Mouse (Mus musculus): Measurements from ENCODE around the gene Toe1. TPM values are rescaled to one million over a fixed set of nuclear protein-coding genes. Genes with fewer than 3 reads are reported as not detected.

Gene Toe1
- total RNA-seq, 2 experiments from 2014 or later, result 24.4 to 39.7 TPM

DNA sequence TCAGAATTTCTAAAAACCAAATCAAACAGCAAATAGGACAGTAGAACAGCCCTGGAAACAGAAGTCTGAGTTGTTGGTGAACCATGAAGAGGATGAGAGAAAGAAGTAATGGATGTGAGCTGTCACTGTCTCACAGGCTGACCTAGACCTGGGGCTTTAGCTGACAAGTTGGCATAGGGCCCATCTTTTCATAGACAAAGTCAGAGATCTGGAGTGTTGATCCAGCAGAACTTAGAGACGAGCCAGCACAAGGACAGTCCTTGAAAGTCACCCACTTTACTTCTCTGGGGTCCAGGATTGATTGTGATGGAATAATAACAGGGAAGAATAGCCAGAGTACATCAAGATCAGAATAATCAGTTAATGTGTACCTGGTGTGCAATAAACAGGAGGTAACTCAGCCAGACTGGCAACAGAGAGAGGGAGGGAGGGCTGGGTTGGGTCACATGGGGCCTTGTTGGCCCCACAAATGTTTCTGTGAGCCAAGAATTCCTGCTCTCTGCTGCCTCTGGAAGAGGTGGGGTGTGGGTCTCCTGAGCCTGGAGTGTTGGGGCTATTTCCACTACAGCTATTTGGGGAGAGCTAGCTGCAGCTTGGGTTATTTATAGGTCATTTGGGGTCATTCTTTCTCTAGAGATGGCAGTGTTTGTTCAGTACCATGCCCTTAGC is 10.9 kb downstream of the Toe1 start:
- ATAC-seq (replicated peaks; ENCODE audit: poor library complexity, severe bottlenecking), result no peak

DNA sequence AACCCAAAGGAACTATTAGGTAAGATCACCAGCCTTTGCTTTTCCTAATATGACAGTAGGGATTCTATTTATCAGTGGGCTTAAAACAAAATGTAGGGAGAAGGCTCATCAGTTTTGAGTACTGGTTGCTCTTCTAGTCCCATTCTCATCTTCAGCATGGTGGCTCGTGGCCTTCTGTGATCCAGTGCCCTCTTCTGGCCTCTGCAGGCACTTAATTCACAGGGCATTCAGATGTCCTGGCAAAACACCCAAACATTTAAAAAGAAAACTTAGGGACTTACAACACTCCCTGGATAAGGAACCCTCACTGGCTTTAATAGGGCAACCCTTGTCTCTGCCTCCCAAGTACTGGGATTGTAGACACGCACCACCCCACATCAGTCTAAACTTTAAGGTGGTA is 13.2 kb downstream of the Toe1 start:
- no peak for ATAC-seq (replicated peaks; ENCODE audit: poor library complexity, severe bottlenecking)

DNA sequence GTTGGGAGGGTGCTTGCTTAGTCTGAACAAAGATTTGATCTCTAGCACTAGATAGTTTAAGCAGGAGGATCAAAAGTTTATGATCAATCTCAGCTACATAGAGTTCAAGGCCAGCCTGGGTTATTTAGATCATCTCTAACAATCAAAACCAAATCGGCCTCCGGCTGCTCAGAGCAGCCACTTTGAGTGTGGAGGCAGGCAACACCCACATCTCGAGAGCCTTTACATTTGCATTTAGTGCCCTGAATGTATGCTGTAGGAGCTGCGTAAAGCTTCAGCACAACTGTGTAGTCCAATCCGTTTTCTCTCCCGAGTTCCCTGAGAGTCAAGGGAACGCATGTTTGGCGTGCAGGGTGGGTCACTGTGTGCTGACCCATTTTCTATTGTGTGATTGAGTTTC is 15.0 kb downstream of the Toe1 start:
- ATAC-seq (replicated peaks; ENCODE audit: poor library complexity, severe bottlenecking), result no peak

DNA sequence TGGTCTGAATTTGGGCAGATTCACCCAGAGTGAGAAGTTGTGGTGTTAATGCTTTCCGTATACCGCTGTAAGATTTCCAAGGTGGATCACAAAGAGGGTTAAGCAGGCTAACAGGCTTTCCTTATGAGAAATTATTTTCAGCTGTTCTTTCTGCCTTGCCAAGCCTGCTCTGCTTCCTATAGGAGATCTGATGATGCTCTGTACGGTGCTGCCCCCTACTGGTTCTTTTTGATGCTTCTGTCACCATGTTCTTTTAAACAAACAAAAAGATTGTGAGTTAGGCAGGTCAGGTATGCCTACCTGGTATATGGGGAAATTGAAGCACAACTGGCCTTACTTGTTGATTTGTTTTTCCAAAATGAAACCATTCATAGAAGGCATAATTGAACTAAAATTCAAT is 18.5 kb downstream of the Toe1 start:
- ATAC-seq (replicated peaks; ENCODE audit: poor library complexity, severe bottlenecking), result peak; percentile 64

DNA sequence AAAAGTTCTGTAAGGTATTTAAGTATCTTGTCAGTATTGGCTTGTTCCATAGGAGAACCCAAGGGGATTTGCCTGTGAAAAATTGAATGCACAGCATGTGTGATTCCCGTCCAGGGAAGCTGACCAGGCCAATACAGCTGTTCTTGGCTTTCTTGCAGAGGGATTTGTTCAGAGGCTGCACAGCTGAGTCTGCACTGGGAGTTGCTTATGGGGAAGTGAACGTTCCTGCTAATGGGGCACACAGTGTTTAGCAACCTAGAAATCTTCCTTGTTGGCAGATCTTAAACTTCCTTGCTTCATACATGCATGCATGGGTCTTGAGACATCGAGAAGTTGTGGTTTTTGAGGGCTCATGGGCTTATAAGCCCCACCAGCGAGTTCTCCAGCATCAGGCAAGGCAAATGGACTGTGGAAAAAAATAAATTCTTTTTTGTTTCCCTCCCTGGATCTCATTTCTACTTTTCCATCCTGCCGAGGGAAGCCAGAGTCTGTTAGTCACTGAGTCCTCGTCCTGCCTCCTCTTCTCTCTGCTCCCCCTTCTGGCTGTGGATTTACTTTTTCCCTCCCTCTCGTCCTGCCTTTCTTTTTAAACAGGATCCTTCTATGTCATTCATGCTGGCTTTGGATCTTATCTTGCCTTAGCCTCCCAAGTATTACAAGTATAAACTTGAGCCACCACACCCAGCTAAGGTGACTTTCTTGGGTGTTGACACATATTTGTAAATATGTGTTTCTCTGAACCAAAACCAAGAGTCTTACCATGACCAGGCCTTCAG is 19.3 kb downstream of the Toe1 start:
- peak; percentile 99 for ATAC-seq (replicated peaks; ENCODE audit: poor library complexity, severe bottlenecking)

DNA sequence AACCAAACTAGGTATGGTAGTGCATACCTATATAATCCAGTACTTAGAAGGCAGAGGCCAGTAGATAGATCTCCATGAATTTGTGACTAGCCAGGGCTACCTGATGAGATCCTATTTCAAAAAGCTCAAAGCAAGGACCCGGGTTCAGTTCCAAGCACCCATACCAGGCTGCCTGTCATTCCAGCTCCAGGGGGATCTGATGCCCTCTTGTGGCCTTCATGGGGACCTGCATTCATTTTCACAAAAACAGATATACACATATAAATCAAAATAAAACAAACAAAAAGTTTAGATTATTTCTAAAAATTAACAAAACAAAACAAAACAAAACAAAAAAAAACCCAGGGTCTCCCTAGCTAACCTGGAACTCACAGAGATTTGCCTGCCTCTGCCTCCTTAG is 20.9 kb downstream of the Toe1 start:
- no peak for ATAC-seq (replicated peaks; ENCODE audit: poor library complexity, severe bottlenecking)

DNA sequence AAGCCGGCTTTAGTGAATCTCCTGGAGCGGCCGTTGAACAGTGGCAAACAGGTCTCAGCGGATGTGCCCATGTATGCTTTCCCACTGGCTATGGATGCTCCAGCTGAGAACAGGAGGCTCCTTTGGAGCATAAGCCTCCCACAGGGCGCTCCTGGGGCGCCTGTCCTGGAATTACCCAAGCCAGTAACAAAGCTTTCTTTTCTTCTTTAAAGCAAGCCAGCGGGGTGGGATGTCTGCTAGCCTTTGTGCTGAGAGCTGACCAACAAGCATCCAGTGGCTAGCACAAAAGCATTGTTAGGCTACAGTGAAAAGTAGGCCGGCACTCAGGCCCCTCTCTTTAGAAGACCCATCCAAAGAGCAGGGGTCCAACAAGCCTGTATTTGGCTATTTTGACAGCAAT is 25.3 kb downstream of the Toe1 start:
- no peak for ATAC-seq (replicated peaks; ENCODE audit: poor library complexity, severe bottlenecking)

DNA sequence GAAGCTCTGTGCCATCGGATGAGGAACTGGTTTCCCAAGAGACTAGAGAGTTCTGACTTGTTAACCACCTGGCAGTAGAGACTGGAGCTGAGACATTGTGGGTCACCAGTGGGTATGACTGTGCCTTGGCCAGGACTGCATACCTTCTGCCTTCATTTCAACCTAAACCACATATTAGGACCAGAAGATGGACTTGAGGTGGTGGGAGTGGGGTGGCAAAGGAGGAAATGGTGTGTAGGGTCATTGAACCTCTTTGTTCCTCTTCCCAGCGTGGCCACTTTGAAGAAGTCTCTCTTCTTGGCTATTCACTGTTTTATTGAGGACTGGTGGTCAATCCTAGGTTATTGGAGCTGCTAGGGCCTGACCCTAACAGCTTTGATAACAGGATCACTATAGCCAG is 26.1 kb downstream of the Toe1 start:
- ATAC-seq (replicated peaks; ENCODE audit: poor library complexity, severe bottlenecking), result peak; percentile 53

DNA sequence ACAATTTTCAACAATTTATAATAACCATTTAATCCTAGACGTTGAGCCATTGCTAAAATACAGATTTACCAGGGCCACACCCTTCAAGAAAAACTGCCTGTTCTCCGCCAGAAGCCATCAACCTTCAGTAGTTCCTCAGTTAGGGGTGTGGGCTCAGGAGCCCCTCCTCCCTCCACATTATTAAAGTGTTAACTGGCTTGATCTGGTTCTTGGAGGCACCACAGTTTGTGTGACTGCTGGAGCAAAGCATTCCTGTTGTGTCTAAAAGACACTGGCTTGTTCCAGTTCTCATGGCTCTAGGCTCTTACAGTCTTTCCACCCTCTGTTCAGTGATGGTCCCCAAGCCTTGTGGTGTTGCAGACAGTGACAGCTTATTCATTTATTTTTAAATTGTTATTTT is 26.9 kb downstream of the Toe1 start:
- ATAC-seq (replicated peaks; ENCODE audit: poor library complexity, severe bottlenecking), result no peak

DNA sequence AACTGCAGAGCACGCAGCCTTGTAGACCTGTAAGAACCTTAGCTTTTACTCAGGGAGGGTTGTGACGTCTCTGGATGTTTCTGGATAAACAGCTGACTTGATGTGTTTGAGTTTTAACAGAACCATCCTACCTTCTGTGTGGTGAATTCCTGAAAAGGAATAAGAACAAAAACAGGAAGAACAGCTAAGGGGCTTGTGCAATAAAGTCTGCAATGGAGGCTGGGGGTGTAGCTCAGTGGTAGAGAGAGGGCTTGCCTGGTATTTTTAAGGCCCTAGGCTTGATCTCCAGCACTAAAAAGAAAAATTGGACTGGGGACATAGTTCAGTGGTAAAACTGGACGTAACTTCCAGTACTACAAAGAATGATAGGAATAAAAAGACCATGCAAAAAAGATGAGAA is 30.4 kb downstream of the Toe1 start:
- peak; percentile 85 for ATAC-seq (replicated peaks; ENCODE audit: poor library complexity, severe bottlenecking)

DNA sequence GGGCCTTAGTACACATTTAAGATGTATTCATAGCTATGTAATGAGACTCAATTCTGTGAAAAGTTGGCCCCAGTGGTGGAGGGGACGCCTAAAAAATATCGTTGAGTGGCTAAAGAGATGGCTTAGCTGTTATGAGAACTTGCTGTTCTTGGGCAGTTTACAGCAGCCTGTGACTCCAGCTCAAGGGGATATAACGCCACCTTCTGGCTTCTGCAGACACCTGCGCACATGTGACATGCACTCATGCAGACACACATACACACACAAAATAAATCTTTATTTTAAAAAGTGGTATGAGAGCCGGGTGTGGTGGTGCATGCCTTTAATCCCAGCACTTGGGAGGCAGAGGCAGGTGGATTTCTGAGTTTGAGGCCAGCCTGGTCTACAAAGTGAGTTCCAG is 31.0 kb downstream of the Toe1 start:
- no peak for ATAC-seq (replicated peaks; ENCODE audit: poor library complexity, severe bottlenecking)

DNA sequence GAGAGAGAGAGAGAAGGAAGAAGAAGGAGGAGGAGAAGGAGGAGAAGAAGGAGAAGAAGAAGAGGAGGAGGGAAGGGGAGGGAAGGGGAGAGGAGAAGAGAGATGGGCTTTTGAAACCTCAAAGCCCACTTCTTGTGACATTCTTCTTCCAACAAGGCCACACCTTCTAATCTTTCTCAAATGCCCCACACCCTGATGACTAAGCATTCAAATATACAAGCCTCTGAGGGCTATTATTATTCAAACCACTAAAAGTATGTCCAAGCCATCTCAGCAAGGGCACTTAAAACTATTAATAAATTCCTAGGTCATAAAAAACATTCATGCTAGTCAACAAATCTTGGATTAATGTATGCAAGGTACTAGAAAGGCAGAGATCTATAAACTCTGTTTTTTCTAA is 38.4 kb downstream of the Toe1 start:
- no peak for ATAC-seq (replicated peaks; ENCODE audit: poor library complexity, severe bottlenecking)

DNA sequence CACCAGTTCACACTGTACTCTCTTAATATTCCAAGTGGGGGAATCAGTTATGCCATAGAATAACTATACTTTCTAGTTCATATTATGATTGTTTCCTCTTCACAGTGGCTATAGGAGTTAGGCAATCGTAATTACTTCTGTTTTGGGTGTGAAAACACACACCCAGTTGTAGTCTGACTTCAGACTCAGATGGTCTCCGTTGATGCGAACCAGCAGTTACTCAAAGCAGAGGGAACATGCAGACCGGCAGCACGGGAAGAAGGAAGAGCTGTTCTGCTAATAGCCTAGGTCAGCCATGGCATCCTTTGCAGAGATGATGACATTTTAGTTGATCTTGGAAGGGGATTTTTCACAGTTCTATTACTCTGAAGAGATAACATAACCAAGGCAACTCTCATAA is 38.9 kb downstream of the Toe1 start:
- peak; percentile 42 for ATAC-seq (replicated peaks; ENCODE audit: poor library complexity, severe bottlenecking)

DNA sequence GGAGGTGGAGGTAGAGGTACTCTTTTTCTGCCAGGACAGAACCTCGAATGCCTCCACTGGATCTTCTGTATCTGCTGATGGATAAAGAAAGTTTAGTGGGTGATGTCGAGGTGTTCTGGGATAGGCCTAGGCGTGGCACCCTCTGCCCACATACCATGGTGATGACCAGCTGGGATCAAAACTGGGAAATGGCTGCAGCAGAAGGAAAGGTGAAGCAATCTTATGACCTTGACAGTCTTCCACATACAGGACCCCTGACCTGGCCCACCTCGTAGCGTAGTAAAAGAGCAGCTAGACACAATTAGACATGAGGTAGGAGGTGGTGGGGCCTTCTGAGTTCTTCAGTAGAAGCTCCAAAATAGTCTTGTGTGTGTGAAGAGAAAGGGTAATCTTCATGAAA is 43.4 kb downstream of the Toe1 start:
- ATAC-seq (replicated peaks; ENCODE audit: poor library complexity, severe bottlenecking), result no peak

DNA sequence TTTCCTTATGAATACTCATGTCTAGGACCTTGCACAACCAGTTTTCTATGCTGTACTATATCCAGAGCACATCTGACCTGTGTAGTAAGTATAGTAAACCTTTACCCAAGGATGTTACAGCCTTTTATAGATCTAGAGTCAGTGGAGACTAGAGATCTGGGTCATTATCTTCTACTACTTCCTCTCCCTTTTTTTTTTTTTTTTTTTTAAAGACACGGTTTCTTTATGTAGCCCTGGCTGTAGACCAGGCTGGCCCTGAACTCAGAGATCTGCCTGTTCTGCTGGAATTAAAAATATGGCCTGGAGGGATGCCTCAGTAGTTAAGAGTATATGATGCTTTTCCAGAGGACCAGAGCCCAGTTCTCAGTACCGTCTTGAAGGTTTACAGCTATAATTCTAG is 45.5 kb downstream of the Toe1 start:
- ATAC-seq (replicated peaks; ENCODE audit: poor library complexity, severe bottlenecking), result no peak

DNA sequence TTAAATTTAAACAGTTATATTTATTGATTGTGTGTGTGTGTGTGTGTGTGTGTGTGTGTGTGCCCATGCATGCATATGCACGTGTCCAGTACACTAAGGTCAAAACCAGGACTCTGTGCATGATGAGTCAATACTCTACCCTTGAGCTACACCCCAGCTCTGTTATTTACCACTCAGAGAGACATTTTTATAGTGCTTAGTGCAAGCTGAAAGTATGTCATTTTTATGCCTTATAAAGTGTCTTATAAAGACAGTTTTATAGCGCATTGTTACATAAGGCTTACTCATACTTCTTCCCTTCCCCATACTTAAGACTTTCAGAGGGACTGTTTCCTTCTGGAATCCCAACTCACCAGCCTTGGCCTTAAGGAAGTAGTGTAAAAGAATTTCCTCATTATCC is 57.7 kb downstream of the Toe1 start:
- no peak for ATAC-seq (replicated peaks; ENCODE audit: poor library complexity, severe bottlenecking)

Other genes with a start within 250 kb of the Toe1 start
- gene Gpbp1l1, start 250.0 kb downstream of the Toe1 start, total RNA-seq (2014; fragmentation: Nextera tagmentation), result 54.0 and 64.3 TPM in 2 replicates
- gene Gpbp1l1, start 250.0 kb downstream of the Toe1 start, total RNA-seq (2017), result 125 and 148 TPM in 2 replicates
- gene Ccdc17, start 211.0 kb downstream of the Toe1 start, total RNA-seq (2014; fragmentation: Nextera tagmentation), result 11.4 TPM in 1 of 2 replicates, not detected in the other
- gene Ccdc17, start 211.0 kb downstream of the Toe1 start, total RNA-seq (2017), result 0.26 and 0.43 TPM in 2 replicates
- 190 and 192 TPM in 2 replicates for gene Nasp, start 179.7 kb downstream of the Toe1 start, total RNA-seq (2014; fragmentation: Nextera tagmentation)
- gene Nasp, start 179.7 kb downstream of the Toe1 start, total RNA-seq (2017), result 397 and 446 TPM in 2 replicates
- gene Akr1a1, start 156.0 kb downstream of the Toe1 start, total RNA-seq (2014; fragmentation: Nextera tagmentation), result 398 and 454 TPM in 2 replicates
- gene Akr1a1, start 156.0 kb downstream of the Toe1 start, total RNA-seq (2017), result 580 and 694 TPM in 2 replicates
- 255 and 303 TPM in 2 replicates for gene Prdx1, start 122.1 kb downstream of the Toe1 start, total RNA-seq (2014; fragmentation: Nextera tagmentation)
- gene Prdx1, start 122.1 kb downstream of the Toe1 start, total RNA-seq (2017), result 264 and 283 TPM in 2 replicates
- 31.0 and 32.4 TPM in 2 replicates for gene Mmachc, start 99.2 kb downstream of the Toe1 start, total RNA-seq (2014; fragmentation: Nextera tagmentation)
- 19.2 and 27.0 TPM in 2 replicates for gene Mmachc, start 99.2 kb downstream of the Toe1 start, total RNA-seq (2017)
- 47.8 and 66.8 TPM in 2 replicates for gene Ccdc163, start 99.1 kb downstream of the Toe1 start, total RNA-seq (2014; fragmentation: Nextera tagmentation)
- gene Ccdc163, start 99.1 kb downstream of the Toe1 start, total RNA-seq (2017), result 13.6 and 18.8 TPM in 2 replicates
- gene Tesk2, start 86.7 kb downstream of the Toe1 start, total RNA-seq (2014; fragmentation: Nextera tagmentation), result 7.3 and 9.3 TPM in 2 replicates
- 7.3 and 11.1 TPM in 2 replicates for gene Tesk2, start 86.7 kb downstream of the Toe1 start, total RNA-seq (2017)
- 13.0 and 17.2 TPM in 2 replicates for gene Mutyh, start 83 bp upstream of the Toe1 start, total RNA-seq (2014; fragmentation: Nextera tagmentation)
- gene Mutyh, start 83 bp upstream of the Toe1 start, total RNA-seq (2017), result 4.5 and 5.8 TPM in 2 replicates
- not detected in 2 replicates for gene Hpdl, start 14.1 kb upstream of the Toe1 start, total RNA-seq (2014; fragmentation: Nextera tagmentation)
- 0.62 and 0.78 TPM in 2 replicates for gene Hpdl, start 14.1 kb upstream of the Toe1 start, total RNA-seq (2017)
- gene Zswim5, start 69.7 kb upstream of the Toe1 start, total RNA-seq (2014; fragmentation: Nextera tagmentation), result 0.85 TPM in 1 of 2 replicates, not detected in the other
- gene Zswim5, start 69.7 kb upstream of the Toe1 start, total RNA-seq (2017), result 0.17 TPM in 1 of 2 replicates, not detected in the other
- gene Urod, start 186.8 kb upstream of the Toe1 start, total RNA-seq (2014; fragmentation: Nextera tagmentation), result 47.7 and 89.1 TPM in 2 replicates
- 40.2 and 57.8 TPM in 2 replicates for gene Urod, start 186.8 kb upstream of the Toe1 start, total RNA-seq (2017)
- gene Hectd3, start 187.7 kb upstream of the Toe1 start, total RNA-seq (2014; fragmentation: Nextera tagmentation), result 8.5 and 9.2 TPM in 2 replicates
- gene Hectd3, start 187.7 kb upstream of the Toe1 start, total RNA-seq (2017), result 14.7 and 15.3 TPM in 2 replicates
- 13.1 and 31.2 TPM in 2 replicates for gene Eif2b3, start 211.8 kb upstream of the Toe1 start, total RNA-seq (2014; fragmentation: Nextera tagmentation)
- gene Eif2b3, start 211.8 kb upstream of the Toe1 start, total RNA-seq (2017), result 39.7 and 41.3 TPM in 2 replicates